Mouse (Mus musculus) midbrain, postnatal 0 days (tissue): ENCODE data around the gene Fpr3. TPM values are rescaled to one million over a fixed set of nuclear protein-coding genes. Genes with fewer than 3 reads are reported as not detected.

Experiments
- ATAC-seq: fragments of 200-750 bp; cut with Nextera tagmentation; 2 replicates; pipeline ENCODE4 v1.8.0; 2017; ENCODE audit warnings: moderate number of reproducible peaks, mild to moderate bottlenecking, moderate TSS enrichment, moderate library complexity; ENCODE audit not compliant: low FRiP score
- DNase-seq: peaks from one replicate; pipeline ENCODE4 v3.0.0-alpha.2; 2015; ENCODE audit warnings: low spot score
- H3K27ac ChIP-seq: fragments of 300-500 bp; sonication (generic); 2 replicates; pipeline ENCODE4 v1.5.1; 2014; ENCODE audit warnings: low read depth, mild to moderate bottlenecking, low read length, mixed read lengths
- H3K27me3 ChIP-seq: fragments of 300-500 bp; sonication (generic); 2 replicates; pipeline ENCODE4 v1.6.1; 2014; ENCODE audit warnings: low read length, control low read depth, mixed read lengths; ENCODE audit not compliant: insufficient read depth
- H3K36me3 ChIP-seq: fragments of 300-500 bp; sonication (generic); 2 replicates; pipeline ENCODE4 v1.6.1; 2014; ENCODE audit warnings: low read length, control low read depth, mixed read lengths; ENCODE audit not compliant: insufficient read depth
- H3K4me1 ChIP-seq: fragments of 300-500 bp; sonication (generic); 2 replicates; pipeline ENCODE4 v1.6.1; 2014; ENCODE audit warnings: mild to moderate bottlenecking, control low read depth, antibody characterized with exemption, low read length, mixed read lengths; ENCODE audit not compliant: insufficient read depth
- H3K4me2 ChIP-seq: fragments of 300-500 bp; sonication (generic); 2 replicates; pipeline ENCODE4 v1.6.1; 2014; ENCODE audit warnings: low read depth, mild to moderate bottlenecking, low read length, mixed read lengths; ENCODE audit not compliant: poor library complexity, severe bottlenecking
- H3K4me3 ChIP-seq: fragments of 300-500 bp; sonication (generic); 2 replicates; pipeline ENCODE4 v1.5.1; 2014; ENCODE audit warnings: low read depth, mild to moderate bottlenecking, low read length, moderate library complexity
- H3K9ac ChIP-seq: fragments of 300-500 bp; sonication (generic); replicated peaks from 2 replicates; pipeline ENCODE4 v1.6.1; 2014; ENCODE audit warnings: mild to moderate bottlenecking, low read length, moderate library complexity, mixed read lengths; ENCODE audit not compliant: poor library complexity, severe bottlenecking
- H3K9me3 ChIP-seq: fragments of 300-500 bp; sonication (generic); 2 replicates; pipeline ENCODE4 v1.6.1; 2016; ENCODE audit warnings: low read length, control low read depth
- CTCF ChIP-seq: IDR thresholded peaks from 2 replicates; pipeline ENCODE4 v1.5.1; 2016; ENCODE audit warnings: antibody characterized with exemption, mild to moderate bottlenecking
- WGBS: fragments of 180-500 bp; shearing (Covaris S2); extraction: QIAGEN DNeasy Blood & Tissue Kit; methylation state at CpG from one replicate; pipeline ENCODE4 v1.1.7; 2014; 5-methylcytosine and 5-hydroxymethylcytosine counted together
- polyA plus RNA-seq: library from polyadenylated mRNA; unstranded; fragments of >200 nt; fragmentation: Nextera tagmentation; extraction: Ambion mirVana; gene quantifications from 2 replicates; pipeline ENCODE4 v1.2.1, GENCODE M21; 2015
- total RNA-seq: library from RNA; depleted of rRNA; stranded (reverse); fragments of >200 nt; gene quantifications from 2 replicates; pipeline ENCODE4 v1.2.3, GENCODE M21; 2014

Gene Fpr3
- total and polyA plus RNA-seq, 2 experiments from 2014 or later: not detected

DNA sequence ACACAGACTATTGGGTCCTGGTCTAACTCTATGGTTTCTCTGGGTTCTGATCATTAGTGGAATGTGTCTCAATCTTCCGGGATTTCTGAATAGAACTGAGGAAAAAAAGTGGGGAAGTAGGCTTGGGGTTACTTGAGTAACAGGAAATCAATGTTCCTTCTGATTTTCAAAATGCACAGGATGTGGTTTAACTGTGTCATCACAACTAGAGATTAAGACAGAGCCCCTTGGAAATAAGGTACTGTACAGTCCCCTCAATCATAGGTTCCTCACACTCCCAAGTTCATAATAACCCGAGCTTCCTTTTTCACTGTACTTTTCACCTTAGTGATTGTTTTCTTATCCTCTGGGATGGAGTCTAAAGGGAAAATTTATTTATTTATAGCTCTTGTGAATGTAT lies 16.0 kb upstream of the Fpr3 start:
- DNase-seq (no peak), ATAC-seq (no peak)
- Histone ChIP-seq H3K36me3 (no peaks in the 10 kb centered on the region), H3K4me3 (no peak overlapping the region), H3K9ac (no peak overlapping the region), H3K4me2 (no peak overlapping the region), H3K9me3 (no peaks in the 10 kb centered on the region), H3K27me3 (no peaks in the 10 kb centered on the region), H3K27ac (no peak overlapping the region), H3K4me1 (no peaks in the 10 kb centered on the region)
- no peak for TF ChIP-seq CTCF
- 83% methylated on average over 2 of the region's 2 CpGs for WGBS

DNA sequence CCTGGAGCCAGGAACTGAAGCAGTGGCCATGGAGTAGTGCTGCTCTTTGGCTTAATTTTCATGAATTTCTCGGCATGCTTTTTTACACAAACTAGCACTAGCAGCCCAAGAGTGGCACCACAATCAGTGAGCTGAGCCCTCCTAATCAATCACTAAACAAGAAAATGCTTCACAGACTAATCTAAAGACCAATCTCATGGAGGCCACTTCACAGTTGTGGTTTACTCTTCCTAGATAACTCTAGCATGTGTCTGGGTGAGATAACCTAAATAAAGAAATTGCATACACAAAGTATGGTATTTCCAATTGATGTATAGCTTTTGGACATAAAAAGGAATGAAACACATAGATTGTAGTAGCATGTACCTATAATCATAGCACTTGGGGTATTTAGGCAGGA lies 8.3 kb upstream of the Fpr3 start:
- 79% methylated on average over 1 of the region's 1 CpGs for WGBS
- H3K27me3 ChIP-seq: 0 out of 2 replicates have a peak, but pooled peaks cover 2% of the 10 kb centered on the region
- no peaks in the 10 kb centered on the region for H3K9me3 ChIP-seq
- no peak for TF ChIP-seq CTCF
- H3K4me2 ChIP-seq: no peak overlapping the region
- no peaks in the 10 kb centered on the region for H3K36me3 ChIP-seq
- H3K4me3 ChIP-seq: no peak overlapping the region
- H3K4me1 ChIP-seq: no peaks in the 10 kb centered on the region
- ATAC-seq: no peak
- DNase-seq: no peak
- no peak overlapping the region for H3K27ac ChIP-seq
- H3K9ac ChIP-seq: no peak overlapping the region

DNA sequence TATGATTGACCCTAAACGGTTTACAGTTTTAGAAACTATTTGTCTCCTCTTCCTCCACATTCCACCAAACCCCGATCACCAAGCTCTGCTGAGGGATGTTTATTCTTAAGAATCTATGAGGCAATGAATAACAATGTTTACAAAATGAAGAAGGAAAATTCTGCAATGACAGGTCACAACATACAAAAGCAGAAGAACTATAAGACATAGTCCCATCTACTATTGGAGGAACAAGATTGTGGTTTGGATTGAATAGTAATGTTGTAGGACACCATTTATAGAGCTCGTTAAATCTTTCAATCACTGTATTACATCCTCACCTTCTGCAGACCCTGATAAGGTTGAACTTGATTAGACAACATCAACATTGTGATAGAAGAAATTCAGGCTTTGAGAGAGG lies 5.0 kb upstream of the Fpr3 start:
- 0 out of 2 replicates have a peak, but pooled peaks cover 2% of the 10 kb centered on the region for H3K27me3 ChIP-seq
- no peak overlapping the region for H3K4me2 ChIP-seq
- H3K27ac ChIP-seq: no peak overlapping the region
- DNase-seq (no peak), ATAC-seq (no peak)
- TF ChIP-seq CTCF: no peak
- whole genome bisulfite sequencing: 90% methylated on average over 3 of the region's 3 CpGs
- H3K9ac ChIP-seq: no peak overlapping the region
- H3K4me1 ChIP-seq: no peaks in the 10 kb centered on the region
- H3K36me3 ChIP-seq: no peaks in the 10 kb centered on the region
- no peaks in the 10 kb centered on the region for H3K9me3 ChIP-seq
- no peak overlapping the region for H3K4me3 ChIP-seq

DNA sequence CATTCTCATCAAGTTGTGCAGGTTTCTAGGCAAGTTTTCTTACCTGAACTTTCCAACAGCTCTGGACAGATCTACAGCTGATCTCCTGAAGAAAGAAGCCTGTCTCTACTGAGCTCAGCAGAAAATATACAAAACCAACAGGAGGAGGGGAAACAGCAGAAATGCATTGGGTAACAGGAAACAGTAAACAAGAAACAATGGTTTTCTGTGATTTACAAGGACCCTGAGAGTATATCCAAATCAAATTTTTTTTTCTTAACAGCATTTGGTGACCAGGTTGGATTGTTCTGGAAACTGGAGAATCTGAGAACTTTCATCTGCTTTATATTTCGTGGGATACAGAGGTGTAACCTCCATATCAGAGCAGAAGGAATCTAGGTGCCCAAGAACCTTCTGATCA lies 3.8 kb upstream of the Fpr3 start, which contains the start of gene Fpr1:
Gene Fpr1 (minus strand): TSS at position 101 of the 400 bp plus-strand sequence.
- H3K9me3 ChIP-seq: no peaks in the 10 kb centered on the region
- 56% methylated on average over 1 of the region's 1 CpGs for WGBS
- ATAC-seq (no peak), DNase-seq (no peak)
- TF ChIP-seq CTCF: no peak
- H3K4me3 ChIP-seq: no peak within 1 kb of the TSS
- H3K27ac ChIP-seq: no peak within 1 kb of the TSS
- no peak within 1 kb of the TSS for H3K9ac ChIP-seq
- H3K4me2 ChIP-seq: no peak within 1 kb of the TSS
- H3K27me3 ChIP-seq: 0 out of 2 replicates have a peak, but pooled peaks cover 2% of the 10 kb centered on the region
- no peaks in the 10 kb centered on the region for H3K4me1 ChIP-seq
- H3K36me3 ChIP-seq: no peaks in the 10 kb centered on the region

DNA sequence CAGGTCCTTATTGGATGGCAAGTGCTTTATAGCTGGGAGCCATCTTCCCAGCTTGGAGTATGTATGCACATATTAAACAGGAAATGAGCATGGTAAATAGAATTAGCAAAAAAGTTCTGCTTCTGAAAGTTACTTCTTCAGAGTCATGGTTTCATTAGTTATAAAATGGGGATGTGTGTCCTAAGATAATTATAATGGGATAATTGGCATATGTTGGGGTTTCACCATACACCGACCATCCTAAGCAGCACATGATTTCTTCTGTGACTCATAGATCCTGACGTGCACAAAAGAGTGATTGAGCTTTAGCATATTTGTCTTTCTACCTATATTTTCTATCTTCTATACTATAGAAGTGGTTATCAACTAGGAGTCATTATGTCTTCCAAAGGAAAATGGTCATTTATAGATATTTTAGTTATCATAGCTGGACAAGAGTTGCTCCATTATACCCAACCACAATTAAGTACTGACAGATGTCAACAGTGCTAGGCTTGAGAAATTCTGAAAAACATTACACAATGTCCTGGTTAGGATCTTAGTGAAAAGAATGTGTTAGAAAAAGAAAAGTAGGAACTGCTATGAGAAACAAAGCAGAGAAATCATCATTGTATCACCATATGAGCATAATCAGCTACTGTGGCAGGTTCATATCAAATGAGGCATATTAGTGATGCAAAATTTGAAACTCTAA lies 2.2 kb downstream of the Fpr3 start:
- no peaks in the 10 kb centered on the region for H3K4me1 ChIP-seq
- 91% methylated on average over 2 of the region's 2 CpGs for WGBS
- DNase-seq (no peak), ATAC-seq (no peak)
- no peaks in the 10 kb centered on the region for H3K9me3 ChIP-seq
- no peak for TF ChIP-seq CTCF
- no peak overlapping the region for H3K9ac ChIP-seq
- no peak overlapping the region for H3K4me2 ChIP-seq
- no peak overlapping the region for H3K4me3 ChIP-seq
- no peaks in the 10 kb centered on the region for H3K27me3 ChIP-seq
- no peaks in the 10 kb centered on the region for H3K36me3 ChIP-seq
- no peak overlapping the region for H3K27ac ChIP-seq

DNA sequence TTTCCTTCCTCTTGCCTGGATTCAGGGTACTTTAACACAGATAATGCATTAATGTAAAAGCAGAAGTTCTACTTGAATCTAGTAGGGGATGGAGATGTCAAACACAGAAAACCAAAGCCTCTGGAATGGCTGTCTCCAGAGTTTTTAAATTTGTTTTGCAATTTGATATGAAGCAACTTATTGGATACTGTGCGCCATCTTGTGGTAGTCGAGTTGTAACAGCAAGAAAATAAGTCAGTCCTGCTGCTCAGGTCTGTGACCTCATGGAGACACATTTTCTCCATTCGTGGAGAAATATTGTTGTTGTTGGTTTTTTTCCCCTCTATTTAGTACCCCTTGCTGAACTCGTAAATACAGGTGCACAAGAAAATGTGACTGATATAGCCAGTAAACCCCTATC lies 8.4 kb downstream of the Fpr3 start:
- Histone ChIP-seq H3K4me2 (no peak overlapping the region), H3K27me3 (no peaks in the 10 kb centered on the region), H3K4me3 (no peak overlapping the region), H3K27ac (no peak overlapping the region), H3K4me1 (no peaks in the 10 kb centered on the region), H3K9ac (no peak overlapping the region), H3K9me3 (no peaks in the 10 kb centered on the region), H3K36me3 (no peaks in the 10 kb centered on the region)
- ATAC-seq (peak; percentile 48; the same call in 1 of the 2 replicates), DNase-seq (peak; percentile 79)
- peak; percentile 82 for TF ChIP-seq CTCF
- WGBS: 3% methylated on average over 4 of the region's 4 CpGs
